Mouse (Mus musculus): ENCODE data around the gene Zfp750.

Zfp750 gene

GRCm38 (mm10) chr11:121475699-121476415 lies 43.3 kb downstream of the Zfp750 start:
- DNase-seq (ENCODE audit: low spot score in 2 of 2): peak; percentile 58 to 69

- DNase-seq (ENCODE audit: low spot score in 2 of 2): no peak
These were observed 44.3 kb downstream of the Zfp750 start for GRCm38 (mm10) chr11:121474831-121475230.

- DNase-seq (ENCODE audit: low spot score in 2 of 2): no peak
These were observed 51.7 kb downstream of the Zfp750 start for GRCm38 (mm10) chr11:121467408-121467807.
